Mouse (Mus musculus) liver, embryonic 14 days (tissue): ENCODE data around the gene Zfp326. TPM values are rescaled to one million over a fixed set of nuclear protein-coding genes. Genes with fewer than 3 reads are reported as not detected.

Source experiments
- polyA plus RNA-seq: library from polyadenylated mRNA; depleted of rRNA; stranded (reverse); fragments of >200 nt; gene quantifications from 2 replicates; pipeline ENCODE4 v1.2.3, GENCODE M21; 2012; rRNA removed

Zfp326 gene
- polyA plus RNA-seq, result 8.6 and 8.9 TPM in 2 replicates

GRCm38 (mm10) chr5:105876068-105876924, at the start of gene Zfp326:
TSS of gene Zfp326 (plus strand) at chr5:105876565.

Other genes starting within 250 kb of the Zfp326 start
- 2.7 and 3.4 TPM in 2 replicates for gene Lrrc8d, start 176.6 kb upstream of the Zfp326 start, polyA plus RNA-seq